ENCODE assay signal across 9 mouse cellular contexts in genomic region chr7:122390200-122390599, GRCm38 (mm10).
A peak's percentile ranks its signal among the peaks of the same experiment; 100 is the strongest.
DNase-seq lines count a peak whose midpoint lies in the region; ATAC-seq and TF ChIP-seq lines count a peak whose summit lies in the region.
"Had no signal": no experiment of that assay in that cellular context is flagged by ENCODE, and none has a peak within 500 bp of the region (broad histone marks: within the 10 kb centered on the region; RNA-seq: fewer than 3 reads in every experiment).

No protein-coding gene starts in this region.

- no peak overlapping the region for H3K9ac ChIP-seq in liver, embryonic 16.5 days (ENCODE audit: low read depth, low read length)
- H3K9ac ChIP-seq: embryonic facial prominence, embryonic 15.5 days had no signal

- no peaks in the 10 kb centered on the region for H3K9me3 ChIP-seq in liver, embryonic 16.5 days (replicated peaks; ENCODE audit: control insufficient read depth, low read length)
- H3K9me3 ChIP-seq: embryonic facial prominence, embryonic 15.5 days had no signal

- H3K4me1 ChIP-seq in liver, embryonic 16.5 days (ENCODE audit: control insufficient read depth, low read depth, low read length), result no peaks in the 10 kb centered on the region

- intact Hi-C loops in left cerebral cortex, adult 2 months (cut with DNase I), result no loop called here

- no peaks in the 10 kb centered on the region for H3K27me3 ChIP-seq in liver, embryonic 16.5 days (ENCODE audit: control insufficient read depth, insufficient read depth, low read depth, low read length)
- no peaks in the 10 kb centered on the region for H3K27me3 ChIP-seq in splenic B cell, adult 2 months (ENCODE audit: control insufficient read depth, insufficient read depth, low read length, poor library complexity, severe bottlenecking)
- H3K27me3 ChIP-seq: embryonic facial prominence, embryonic 15.5 days had no signal

- H3K4me2 ChIP-seq in liver, embryonic 16.5 days (ENCODE audit: low read depth, low read length), result no peak overlapping the region
- H3K4me2 ChIP-seq: embryonic facial prominence, embryonic 15.5 days had no signal

- no peak overlapping the region for H3K4me3 ChIP-seq in left cerebral cortex, adult 2 months
- H3K4me3 ChIP-seq in liver, embryonic 16.5 days (ENCODE audit: low read depth, low read length), result no peak overlapping the region
- H3K4me3 ChIP-seq: embryonic facial prominence, embryonic 15.5 days had no signal

- no peak for TF ChIP-seq CTCF in left cerebral cortex, adult 2 months (IDR thresholded peaks at IDR 0.05)

- peak; percentile 90 for ATAC-seq in common myeloid progenitor, adult 5-6 weeks (replicated peaks; ENCODE audit: low read depth, poor library complexity, severe bottlenecking)
- ATAC-seq in liver, embryonic 16.5 days (ENCODE audit: low read depth), result peak; percentile 48

- peak overlapping the region; percentile 67 for H3K27ac ChIP-seq in left cerebral cortex, adult 2 months
- H3K27ac ChIP-seq in liver, embryonic 16.5 days (ENCODE audit: low read length), result no peak overlapping the region
- H3K27ac ChIP-seq: embryonic facial prominence, embryonic 15.5 days had no signal

- DNase-seq in left cerebral cortex, adult 2 months (ENCODE audit: extremely low spot score in 1 of 2, low spot score in 2 of 2), result no peak
- DNase-seq in left cerebral cortex, adult 8-10 months (ENCODE audit: low spot score in 2 of 2), result no peak
- peak; percentile 63 for DNase-seq in splenic B cell, adult 2 months (ENCODE audit: low read depth, low spot score)
- no peak for DNase-seq in kidney, postnatal 14 days
- no peak for DNase-seq in urinary bladder, postnatal 14 days (ENCODE audit: low spot score)
- no peak for DNase-seq in frontal cortex, postnatal 14 days (ENCODE audit: low spot score in 2 of 2)

- H3K36me3 ChIP-seq in liver, embryonic 16.5 days (ENCODE audit: control insufficient read depth, insufficient read depth), result no peaks in the 10 kb centered on the region
- no peaks in the 10 kb centered on the region for H3K36me3 ChIP-seq in splenic B cell, adult 2 months (ENCODE audit: control insufficient read depth, insufficient read depth, low read length, poor library complexity, severe bottlenecking)
- H3K36me3 ChIP-seq: embryonic facial prominence, embryonic 15.5 days had no signal

- WGBS in liver, embryonic 16.5 days (ENCODE audit: insufficient replicate concordance), result 30% methylated on average over 5 of the region's 5 CpGs
